Mouse (Mus musculus) Patski (cell line): ENCODE measurements at regions not wholly inside any gene's neighbourhood (a gene's known extent, or its start where the extent isn't known, plus 50 kb on each side); places are given as distances from the start of the nearest gene placed in this dataset.

ENCODE experiments used
- ATAC-seq: fragments of 100-300 bp; one replicate; pipeline ENCODE4 v1.8.0; 2021
- CTCF ChIA-PET: fragments of 350-600 bp; sonication (Branson Sonifier 250); formaldehyde crosslinking; loops from one replicate; lab custom pipeline; 2022; ENCODE audit warnings: inconsistent platforms; lab: Charles Lee
- POLR2A ChIA-PET: fragments of 350-600 bp; sonication (Branson Sonifier 250); formaldehyde crosslinking; loops from one replicate; lab custom pipeline; 2022; ENCODE audit warnings: antibody characterized with exemption, inconsistent platforms; lab: Charles Lee
- DNase-seq: peaks from one replicate; pipeline ENCODE4 v3.0.0-alpha.2; 2011; ENCODE audit warnings: low read depth, low spot score
- H3K27me3 ChIP-seq: fragments of 371-371 bp; one replicate; pipeline ENCODE4 v1.5.1; 2021
- CTCF ChIP-seq: fragments of 100-300 bp; IDR thresholded peaks from one replicate; pipeline ENCODE4 v1.5.1; 2021
- in situ Hi-C: fragments of 300-500 bp; cut with MboI; formaldehyde crosslinking; loops from 3 replicates; pipeline ENCODE4 v1.11.1; 2018; ENCODE audit warnings: low pct_unique_long_range_greater_than_20kb, mixed read lengths

GRCm38 (mm10) chr2:49376281-49376680 is 75.0 kb upstream of the Epc2 start:
- DNase-seq (no peak), ATAC-seq (no peak)
- in situ Hi-C loops, result no loop called here
- peaks cover 7% of the 10 kb centered on the region for H3K27me3 ChIP-seq
- ChIA-PET POLR2A (no interaction called here), CTCF (interaction anchor here (1.4 kb wide), 1 partner anchor 11 kb away, joined by 3 read pairs; no protein-coding TSS in a partner anchor)
- TF ChIP-seq CTCF, result no peak

- ATAC-seq, result no peak
- no peak for DNase-seq
- H3K27me3 ChIP-seq, result peaks cover 4% of the 10 kb centered on the region
- POLR2A ChIA-PET, result interaction anchor here (0.5 kb wide), 1 partner anchor 10 kb away, joined by 4 read pairs; no protein-coding TSS in a partner anchor
- no peak for TF ChIP-seq CTCF
- CTCF ChIA-PET, result no interaction called here
- in situ Hi-C loops, result no loop called here
Measured at GRCm38 (mm10) chr2:49379222-49379805, 72.0 kb upstream of the Epc2 start.

GRCm38 (mm10) chr2:49380965-49381364 is 70.3 kb upstream of the Epc2 start:
- TF ChIP-seq CTCF, result no peak
- ChIA-PET CTCF (no interaction called here), POLR2A (no interaction called here)
- DNase-seq, result no peak
- in situ Hi-C loops, result no loop called here
- ATAC-seq, result no peak
- peaks cover 12% of the 10 kb centered on the region for H3K27me3 ChIP-seq

GRCm38 (mm10) chr2:49386747-49387146 is 64.5 kb upstream of the Epc2 start:
- in situ Hi-C loops, result no loop called here
- ChIA-PET CTCF (no interaction called here), POLR2A (no interaction called here)
- ATAC-seq, result no peak
- no peak for DNase-seq
- no peak for TF ChIP-seq CTCF
- H3K27me3 ChIP-seq, result peaks cover 8% of the 10 kb centered on the region

- DNase-seq, result no peak
- in situ Hi-C loops, result no loop called here
- ChIA-PET POLR2A (no interaction called here), CTCF (no interaction called here)
- no peaks in the 10 kb centered on the region for H3K27me3 ChIP-seq
- ATAC-seq, result no peak
- no peak for TF ChIP-seq CTCF
Measured at GRCm38 (mm10) chr2:49391322-49392262, 59.7 kb upstream of the Epc2 start.
